ENCODE assay signal across 17 mouse cellular contexts in genomic region chr10:116505303-116506014, GRCm38 (mm10). TPM values are rescaled to one million over a fixed set of nuclear protein-coding genes. Genes with fewer than 3 reads are reported as not detected.
DNase-seq lines count a peak whose midpoint lies in the region; ATAC-seq and TF ChIP-seq lines count a peak whose summit lies in the region.
"Had no signal": no experiment of that assay in that cellular context is flagged by ENCODE, and none has a peak within 500 bp of the region (broad histone marks: within the 10 kb centered on the region; RNA-seq: fewer than 3 reads in every experiment).

No protein-coding gene starts in this region.

- H3K36me3 ChIP-seq in spleen, adult 2 months (ENCODE audit: control insufficient read depth, insufficient read depth, low read length) = peaks cover 2% of the 10 kb centered on the region; the same call in 1 of the 2 replicates
- H3K36me3 ChIP-seq in G1E (replicated peaks) = peaks cover 30% of the 10 kb centered on the region
- no peaks in the 10 kb centered on the region for H3K36me3 ChIP-seq in heart, embryonic 11.5 days (ENCODE audit: control insufficient read depth, insufficient read depth, low read length)
- H3K36me3 ChIP-seq in thymus, adult 2 months (ENCODE audit: control insufficient read depth, insufficient read depth, low read length) = peaks cover 10% of the 10 kb centered on the region
- H3K36me3 ChIP-seq: limb, embryonic 15.5 days had no signal

- DNase-seq in spleen, adult 2 months (ENCODE audit: low read depth in 1 of 2, low spot score in 2 of 2) = peak; percentile 18 to 28
- DNase-seq in spleen, adult 12 weeks (ENCODE audit: low spot score) = no peak
- no peak for DNase-seq in G1E (ENCODE audit: low spot score)
- no peak for DNase-seq in embryo, embryonic 10.5 days (ENCODE audit: low spot score)
- DNase-seq in thymus, adult 2 months = no peak
- DNase-seq: cerebellum, adult 9-11 months; heart, adult 11 months; kidney, adult 2 months; layer of hippocampus, postnatal 36 days had no signal

- no peak overlapping the region; the same call in 1 of the 2 replicates for H3K27ac ChIP-seq in spleen, adult 2 months (ENCODE audit: insufficient read depth, low read length)
- H3K27ac ChIP-seq in heart, embryonic 11.5 days (ENCODE audit: low read depth, low read length) = no peak overlapping the region
- no peak overlapping the region for H3K27ac ChIP-seq in thymus, adult 2 months (ENCODE audit: control insufficient read depth, insufficient read depth, low read length)
- H3K27ac ChIP-seq: forebrain, embryonic 12.5 days; hindbrain, embryonic 10.5 days; limb, embryonic 15.5 days; lung, embryonic 15.5 days; midbrain, embryonic 10.5 days; neural tube, embryonic 15.5 days had no signal

- no peaks in the 10 kb centered on the region for H3K27me3 ChIP-seq in spleen, adult 2 months (ENCODE audit: control insufficient read depth, insufficient read depth, low read length)
- H3K27me3 ChIP-seq in G1E (ENCODE audit: insufficient read depth, low read length) = no peaks in the 10 kb centered on the region
- H3K27me3 ChIP-seq in heart, embryonic 11.5 days (ENCODE audit: control insufficient read depth, insufficient read depth, low read length) = no peaks in the 10 kb centered on the region
- no peaks in the 10 kb centered on the region for H3K27me3 ChIP-seq in thymus, adult 2 months (ENCODE audit: control insufficient read depth, insufficient read depth, low read length)
- H3K27me3 ChIP-seq: forebrain, embryonic 12.5 days; limb, embryonic 15.5 days; lung, embryonic 15.5 days; neural tube, embryonic 15.5 days had no signal

- H3K4me2 ChIP-seq in heart, embryonic 11.5 days = no peak overlapping the region
- H3K4me2 ChIP-seq: forebrain, embryonic 12.5 days; limb, embryonic 15.5 days; lung, embryonic 15.5 days; neural tube, embryonic 15.5 days had no signal

- no peak overlapping the region for H3K9ac ChIP-seq in heart, embryonic 11.5 days (ENCODE audit: low read depth, low read length)
- H3K9ac ChIP-seq: forebrain, embryonic 12.5 days; limb, embryonic 15.5 days; lung, embryonic 15.5 days; neural tube, embryonic 15.5 days had no signal

- ATAC-seq in G1E (ENCODE audit: extremely low read depth, insufficient number of reproducible peaks, low FRiP score, poor library complexity, severe bottlenecking) = peak; percentile 86
- ATAC-seq in granulocyte monocyte progenitor cell, adult 5-6 weeks (replicated peaks; ENCODE audit: poor library complexity, severe bottlenecking) = peak; percentile 100
- ATAC-seq in heart, embryonic 11.5 days (replicated peaks; ENCODE audit: insufficient number of reproducible peaks, low FRiP score, low TSS enrichment) = no peak

- no peak for TF ChIP-seq CTCF in spleen, adult 2 months (IDR thresholded peaks at IDR 0.05; ENCODE audit: extremely low read depth, insufficient read depth, insufficient read length, insufficient replicate concordance)
- TF ChIP-seq CTCF in G1E (IDR thresholded peaks at IDR 0.05; ENCODE audit: low read depth, low read length) = no peak
- TF ChIP-seq CTCF in thymus, adult 2 months (IDR thresholded peaks at IDR 0.05; ENCODE audit: borderline replicate concordance, control insufficient read depth, extremely low read depth, insufficient read depth, low read length, poor library complexity) = no peak

- no peaks in the 10 kb centered on the region for H3K9me3 ChIP-seq in G1E (replicated peaks)
- no peaks in the 10 kb centered on the region for H3K9me3 ChIP-seq in heart, embryonic 11.5 days (replicated peaks; ENCODE audit: control insufficient read depth, low read length)
- H3K9me3 ChIP-seq: forebrain, embryonic 12.5 days; hindbrain, embryonic 10.5 days; limb, embryonic 15.5 days; lung, embryonic 15.5 days; midbrain, embryonic 10.5 days; neural tube, embryonic 15.5 days had no signal

- peaks cover 2% of the 10 kb centered on the region for H3K4me1 ChIP-seq in spleen, adult 2 months (ENCODE audit: control insufficient read depth, insufficient read depth, insufficient read length)
- peaks cover 13% of the 10 kb centered on the region for H3K4me1 ChIP-seq in G1E (ENCODE audit: insufficient read depth, low read depth, low read length)
- H3K4me1 ChIP-seq in heart, embryonic 11.5 days (ENCODE audit: control insufficient read depth, insufficient read depth, low read length) = no peaks in the 10 kb centered on the region
- peaks cover 3% of the 10 kb centered on the region for H3K4me1 ChIP-seq in thymus, adult 2 months (replicated peaks; ENCODE audit: control insufficient read depth, insufficient read depth, low read length)
- H3K4me1 ChIP-seq: forebrain, embryonic 12.5 days; limb, embryonic 15.5 days; lung, embryonic 15.5 days; midbrain, embryonic 10.5 days; neural tube, embryonic 15.5 days had no signal

- no peak overlapping the region for H3K4me3 ChIP-seq in spleen, adult 2 months (ENCODE audit: extremely low read depth, insufficient read depth, insufficient read length)
- H3K4me3 ChIP-seq in G1E (ENCODE audit: low read depth, low read length) = no peak overlapping the region
- H3K4me3 ChIP-seq in heart, embryonic 11.5 days (ENCODE audit: low read depth, low read length) = no peak overlapping the region
- H3K4me3 ChIP-seq in thymus, adult 2 months (ENCODE audit: control insufficient read depth, insufficient read depth, low read length) = no peak overlapping the region
- H3K4me3 ChIP-seq: forebrain, embryonic 12.5 days; hindbrain, embryonic 10.5 days; limb, embryonic 15.5 days; lung, embryonic 15.5 days; midbrain, embryonic 10.5 days; neural tube, embryonic 15.5 days had no signal

- TF ChIP-seq POLR2A in spleen, adult 2 months (IDR thresholded peaks at IDR 0.05; ENCODE audit: low read depth, low read length) = no peak
- TF ChIP-seq POLR2A in thymus, adult 2 months (IDR thresholded peaks at IDR 0.05; ENCODE audit: control insufficient read depth, extremely low read depth, insufficient read depth, low read length, poor library complexity) = no peak

- 63% methylated on average over 7 of the region's 7 CpGs for WGBS in spleen, adult 2 months
- WGBS in heart, embryonic 11.5 days (ENCODE audit: insufficient replicate concordance) = 87% methylated on average over 7 of the region's 7 CpGs
- 71% methylated on average over 7 of the region's 7 CpGs for WGBS in thymus, adult 2 months

RNA-seq across cellular contexts. Expression of gene Kcnmb4, which starts 31.8 kb away (rescaled TPM):
- 4.2 and 10.3 TPM in 2 replicates for polyA plus RNA-seq in spleen, adult 2 months (2012; rRNA removed)
- not detected in 2 replicates for total RNA-seq in G1E (2014; fragmentation: Nextera tagmentation)
- total RNA-seq in G1E (2017) = 0.44 TPM in 1 of 2 replicates, not detected in the other
- polyA plus RNA-seq in G1E (2012) = 0.15 TPM in 1 of 2 replicates, not detected in the other
- not detected in 2 replicates for total RNA-seq in granulocyte monocyte progenitor cell, adult 5-6 weeks (2014; fragmentation: Nextera tagmentation)
- total RNA-seq in granulocyte monocyte progenitor cell, adult 5-6 weeks (2017) = not detected in 2 replicates
- 6.2 and 6.6 TPM in 2 replicates for polyA plus RNA-seq in heart, embryonic 11.5 days (2014; fragmentation: Nextera tagmentation; extraction: Ambion mirVana)
- polyA plus RNA-seq in thymus, adult 2 months (2012; rRNA removed) = 144 and 185 TPM in 2 replicates

Comparison
In these comparisons a context has a peak if more than half of its experiments do, and no peak if none do; other contexts are left out.
1. DNase-seq: peak in spleen, adult 2 months (2 of 2); none in spleen, adult 12 weeks (single experiment), G1E (single experiment), embryo, embryonic 10.5 days (single experiment) and thymus, adult 2 months (single experiment).
2. RNA of gene Kcnmb4, which starts 31.8 kb away (polyA plus RNA-seq): 144 to 185 TPM in thymus, adult 2 months; 6.2 to 6.6 TPM in heart, embryonic 11.5 days, 4.2 to 10.3 TPM in spleen, adult 2 months and 0.15 TPM in G1E; every median in the first group is over 10 times any median in the second.